Mouse (Mus musculus): ENCODE measurements around the gene Iqgap1. TPM values are rescaled to one million over a fixed set of nuclear protein-coding genes. Genes with fewer than 3 reads are reported as not detected.

Gene Iqgap1
- total RNA-seq, 2 experiments from 2014 or later, result 18.1 TPM

GRCm38 (mm10) chr7:80803173-80803872 lies 22.5 kb downstream of the Iqgap1 start:
- peak; percentile 87 to 94 for DNase-seq (ENCODE audit: low spot score in 2 of 2)

DNA sequence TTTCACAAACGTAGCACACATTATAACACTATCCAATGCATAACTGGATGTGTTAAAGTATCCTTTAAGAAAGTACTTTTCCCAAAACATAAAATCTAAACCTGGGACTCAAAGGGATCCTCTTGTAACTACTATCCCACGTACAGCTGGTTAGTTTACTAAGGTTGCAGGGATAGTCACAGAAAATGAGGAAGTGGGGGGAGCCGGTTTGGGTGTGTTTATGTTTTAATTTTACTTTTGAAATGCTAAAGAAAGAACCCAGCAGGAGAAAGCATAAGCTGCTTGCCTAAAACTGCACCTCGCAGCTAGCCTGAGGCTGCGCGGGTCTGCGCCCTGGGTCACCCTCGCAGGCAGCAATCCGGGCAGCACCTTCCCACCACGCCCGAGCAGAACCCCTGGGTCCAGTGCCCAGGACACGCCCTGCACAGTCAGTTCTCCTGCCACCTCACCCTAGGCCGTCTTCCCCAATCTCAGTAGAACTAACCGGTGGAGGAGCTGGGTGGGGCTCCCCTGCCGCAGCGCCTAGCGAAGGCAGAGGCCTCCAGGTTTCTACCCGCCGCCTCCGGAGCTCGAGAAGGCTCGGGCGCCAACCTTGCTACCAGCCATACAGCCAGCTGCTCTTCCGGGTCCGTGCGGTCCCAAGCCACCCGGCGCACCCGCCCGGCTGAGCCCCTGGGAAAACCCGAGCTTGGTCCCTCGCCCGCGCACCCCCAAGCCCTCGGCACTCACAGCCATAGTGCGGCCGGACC lies 23.2 kb downstream of the Iqgap1 start:
- no peak for DNase-seq (ENCODE audit: low spot score in 2 of 2)

DNA sequence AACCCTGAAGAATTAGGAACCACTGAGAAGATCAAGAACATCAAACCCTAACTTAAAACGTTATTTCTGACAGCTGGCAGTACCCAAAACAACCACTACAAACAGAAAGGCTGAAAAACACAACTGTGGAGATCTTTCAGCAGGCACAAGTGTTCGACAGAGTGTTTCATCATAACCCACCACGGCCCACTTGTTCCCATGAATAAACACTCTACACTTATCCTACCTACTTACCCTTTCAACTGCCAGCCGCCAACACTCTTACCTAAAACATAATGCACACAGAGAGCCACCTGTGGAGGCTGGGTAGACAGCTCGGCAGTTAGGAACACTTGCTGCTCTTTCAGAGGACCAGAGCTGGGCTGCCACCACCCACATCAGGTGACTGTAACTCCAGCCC lies 26.5 kb downstream of the Iqgap1 start:
- DNase-seq (ENCODE audit: low spot score in 2 of 2), result no peak

DNA sequence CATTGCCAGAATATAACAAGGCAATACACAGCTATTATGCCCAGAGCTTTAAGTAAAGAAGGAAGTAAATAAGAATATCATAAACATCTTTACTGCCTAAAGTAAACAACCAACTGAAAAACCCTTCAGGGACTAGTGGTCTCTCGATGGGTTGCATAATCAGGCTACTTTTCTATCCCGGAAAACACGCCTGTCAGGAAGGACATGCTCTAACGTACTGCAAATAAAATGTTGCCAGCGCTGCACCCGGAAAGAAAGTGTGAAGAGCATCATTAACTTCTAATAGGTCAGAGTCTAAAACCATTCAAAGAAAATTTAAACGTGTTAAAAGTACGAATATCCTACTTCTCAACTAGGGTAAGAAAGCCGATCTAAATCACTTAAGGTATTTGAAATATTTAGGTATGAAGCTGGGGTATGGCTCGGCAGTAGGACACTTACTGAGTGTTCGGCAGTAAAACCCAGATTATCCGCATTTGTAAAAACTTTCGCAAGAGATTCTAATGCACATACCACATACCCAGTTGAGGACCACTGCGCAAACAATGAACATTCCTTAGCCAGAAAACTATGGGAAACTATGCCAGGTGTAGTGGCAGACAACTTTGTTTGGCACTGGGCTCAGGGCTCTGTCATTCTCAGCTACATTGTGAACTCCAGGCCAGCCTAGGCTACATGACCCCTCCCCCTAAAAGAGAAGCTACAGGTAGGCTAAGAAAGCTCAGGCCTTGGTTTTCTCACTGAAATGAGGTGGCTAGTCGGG lies 28.8 kb downstream of the Iqgap1 start:
- DNase-seq (ENCODE audit: low spot score in 2 of 2), result no peak

DNA sequence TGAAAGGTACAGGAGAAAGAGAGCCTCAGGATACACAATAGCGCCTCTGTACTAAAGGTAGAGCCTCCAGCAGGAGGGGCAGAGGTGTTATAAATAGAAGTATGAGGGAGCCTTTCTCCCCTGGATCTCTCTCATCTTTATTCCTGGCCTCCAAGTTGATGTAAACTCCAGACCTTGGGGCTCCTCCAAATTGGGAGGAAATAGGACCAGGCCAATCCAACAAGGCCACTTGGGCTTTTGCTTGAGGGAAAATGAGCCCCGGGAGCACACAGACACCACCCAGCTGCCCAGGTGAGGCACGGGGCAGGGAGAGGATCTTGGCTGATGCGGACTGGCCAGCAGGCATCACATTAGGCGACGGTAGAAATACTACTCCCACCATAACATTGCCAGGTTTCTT lies 29.5 kb downstream of the Iqgap1 start:
- DNase-seq (ENCODE audit: low spot score in 2 of 2), result no peak

- DNase-seq (ENCODE audit: low spot score in 2 of 2), result no peak
Observed at GRCm38 (mm10) chr7:80789534-80789933, 36.2 kb downstream of the Iqgap1 start.

DNA sequence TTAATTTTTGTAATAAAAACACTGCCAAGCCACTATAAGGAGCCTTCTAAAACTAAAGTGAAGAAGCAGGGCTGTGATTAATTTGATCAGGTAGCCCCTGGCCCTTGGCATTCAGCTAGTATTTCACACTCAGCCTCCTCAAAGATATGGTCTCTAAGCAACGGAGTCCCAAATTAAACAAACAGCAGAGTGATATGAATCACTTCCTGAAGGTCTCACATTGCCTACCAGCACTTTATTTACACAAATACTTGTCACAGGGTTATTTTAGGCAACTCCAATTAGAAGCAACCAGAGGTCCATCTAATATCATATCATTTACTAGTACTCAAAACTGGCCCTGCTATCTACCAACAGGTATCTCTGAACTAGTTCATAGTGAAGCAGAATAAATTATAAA lies 36.7 kb downstream of the Iqgap1 start:
- DNase-seq (ENCODE audit: low spot score in 2 of 2), result no peak

DNA sequence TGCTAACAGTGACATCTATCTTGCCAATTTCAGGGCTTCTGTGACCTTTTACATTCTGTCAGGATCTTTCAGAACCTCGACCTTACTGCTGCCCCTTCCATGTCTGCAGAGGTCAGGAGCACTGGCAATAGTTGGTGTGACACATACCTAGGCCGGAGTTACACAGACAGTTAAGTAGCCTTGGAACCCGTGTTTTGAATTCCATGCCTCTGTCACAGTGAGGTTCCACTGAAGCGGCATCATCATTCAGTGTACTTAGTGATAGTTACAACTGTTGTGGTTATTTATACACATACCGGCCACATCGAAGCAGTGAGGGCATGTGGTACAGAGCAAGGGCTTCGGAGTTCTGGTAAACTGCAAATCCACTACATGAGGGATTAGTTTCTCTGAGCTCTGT lies 37.8 kb downstream of the Iqgap1 start:
- no peak for DNase-seq (ENCODE audit: low spot score in 2 of 2)

DNA sequence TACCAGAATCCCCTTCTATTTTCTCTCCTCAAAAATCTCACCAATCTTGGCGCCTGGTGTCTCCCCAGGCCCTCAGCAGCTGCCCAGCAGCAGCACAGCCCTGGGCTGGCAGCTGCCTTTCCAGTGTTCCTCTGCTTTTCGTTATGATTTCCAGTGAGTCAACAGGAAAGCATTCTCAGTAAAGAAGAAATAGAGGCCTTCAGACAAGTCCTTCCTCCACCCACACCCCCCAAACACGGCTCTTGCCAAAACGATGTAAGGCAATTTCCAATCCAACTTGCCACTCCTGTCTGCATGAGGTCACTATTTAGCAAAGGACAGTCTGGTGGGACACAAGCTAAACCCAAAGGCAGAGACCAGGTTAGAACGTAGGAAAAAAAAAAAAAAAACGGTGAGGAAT lies 39.0 kb downstream of the Iqgap1 start:
- no peak for DNase-seq (ENCODE audit: low spot score in 2 of 2)

- DNase-seq (ENCODE audit: low spot score in 2 of 2), result no peak
Observed at GRCm38 (mm10) chr7:80783841-80784240, 41.9 kb downstream of the Iqgap1 start.

- no peak for DNase-seq (ENCODE audit: low spot score in 2 of 2)
Observed at GRCm38 (mm10) chr7:80782155-80783109, 43.3 kb downstream of the Iqgap1 start.

DNA sequence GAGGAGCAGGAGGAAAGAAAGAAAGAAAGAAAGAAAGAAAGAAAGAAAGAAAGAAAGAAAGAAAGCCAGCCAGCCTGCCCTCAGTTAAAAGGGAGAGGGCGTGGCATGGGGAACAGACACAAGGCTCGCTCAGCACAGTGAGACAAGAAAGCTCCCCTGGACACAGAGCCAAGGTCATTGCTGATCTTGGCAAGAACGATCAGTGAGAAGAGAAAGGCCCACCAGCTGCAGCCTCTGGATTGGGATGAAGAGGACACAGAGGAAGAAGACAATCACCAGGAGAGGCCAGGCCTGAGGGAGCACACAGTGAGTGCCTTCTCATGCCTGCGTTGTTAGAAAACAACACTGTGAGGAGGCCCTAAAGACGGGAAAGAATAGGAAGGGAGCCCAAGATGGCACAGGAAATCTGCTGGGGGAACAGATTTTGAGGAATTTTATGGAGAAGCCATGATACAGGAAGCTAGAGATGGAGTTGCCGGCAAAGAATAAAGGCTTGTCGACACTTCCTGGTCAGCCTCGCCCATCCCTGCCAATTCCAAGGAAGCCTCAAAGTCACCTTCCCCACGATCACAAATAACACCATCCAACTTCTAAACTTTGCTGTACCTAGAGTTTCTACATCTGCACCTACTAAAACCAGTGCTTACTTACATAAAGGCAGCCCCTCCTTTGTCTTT lies 44.2 kb downstream of the Iqgap1 start:
- no peak for DNase-seq (ENCODE audit: low spot score in 2 of 2)

- DNase-seq (ENCODE audit: low spot score in 2 of 2), result no peak
Observed at GRCm38 (mm10) chr7:80778958-80779669, 46.7 kb downstream of the Iqgap1 start.

DNA sequence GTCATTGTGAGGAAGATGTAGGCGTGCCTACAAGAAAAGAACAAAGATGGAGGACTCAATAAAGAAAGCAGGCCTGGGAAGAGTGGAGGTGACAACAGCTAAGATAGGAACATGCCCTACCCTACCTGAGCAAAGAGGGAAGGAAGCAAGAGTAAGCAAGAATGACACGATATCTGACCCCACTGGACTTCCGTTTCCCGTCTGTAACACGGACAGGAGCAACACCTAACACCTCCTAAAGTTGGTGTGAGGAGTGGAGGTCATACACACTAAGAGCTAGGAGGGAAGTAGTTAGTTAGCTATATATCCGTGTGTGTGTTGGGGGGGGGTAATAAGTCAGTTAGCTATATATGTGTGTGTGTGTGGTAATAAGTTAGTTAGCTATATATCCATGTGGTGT lies 47.4 kb downstream of the Iqgap1 start:
- DNase-seq (ENCODE audit: low spot score in 2 of 2), result no peak

- DNase-seq (ENCODE audit: low spot score in 2 of 2), result no peak
Observed at GRCm38 (mm10) chr7:80777151-80777550, 48.6 kb downstream of the Iqgap1 start.

DNA sequence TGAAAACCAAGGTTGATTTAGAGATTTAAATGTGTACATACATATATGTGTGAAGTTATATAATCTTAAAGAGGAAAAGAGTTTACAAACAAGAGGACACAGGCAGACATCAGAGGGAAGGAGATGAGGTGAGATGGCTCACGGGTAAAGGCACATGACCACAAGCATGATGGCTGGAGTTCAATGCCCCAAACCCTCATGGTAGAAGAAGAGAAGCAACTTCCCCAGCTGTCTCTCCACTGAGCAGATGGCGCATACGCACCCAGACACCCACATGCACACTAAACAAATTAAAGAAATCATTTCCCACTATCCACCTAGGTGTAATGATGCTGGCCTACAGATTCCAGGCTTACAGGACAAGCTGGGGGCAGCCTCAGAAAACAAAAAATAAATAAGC lies 49.7 kb downstream of the Iqgap1 start:
- DNase-seq (ENCODE audit: low spot score in 2 of 2), result no peak

GRCm38 (mm10) chr7:80775448-80775904 lies 50.3 kb downstream of the Iqgap1 start:
- no peak for DNase-seq (ENCODE audit: low spot score in 2 of 2)

GRCm38 (mm10) chr7:80774615-80775447 lies 50.9 kb downstream of the Iqgap1 start:
- DNase-seq (ENCODE audit: low spot score in 2 of 2), result no peak
